Mouse (Mus musculus): ENCODE results near the gene Olfr1211. TPM values are rescaled to one million over a fixed set of nuclear protein-coding genes. Genes with fewer than 3 reads are reported as not detected.

The Olfr1211 gene
- polyA plus RNA-seq (2016; fragmentation: Nextera tagmentation; extraction: Ambion mirVana): not detected in 2 replicates

GRCm38 (mm10) chr2:88938011-88938410, at the start of gene Olfr1211:
Gene Olfr1211, minus strand, starts transcription at chr2:88938111.
- DNase-seq (ENCODE audit: extremely low spot score, low spot score): no peak
- Histone ChIP-seq H3K27me3 (ENCODE audit: poor library complexity, severe bottlenecking) (no peaks in the 10 kb centered on the region), H3K4me3 (no peak within 1 kb of the TSS), H3K36me3 (replicated peaks) (no peaks in the 10 kb centered on the region), H3K4me1 (no peaks in the 10 kb centered on the region), H3K27ac (no peak within 1 kb of the TSS), H3K9me3 (no peaks in the 10 kb centered on the region)
- 86% methylated on average over 1 of the region's 1 CpGs for WGBS

DNA sequence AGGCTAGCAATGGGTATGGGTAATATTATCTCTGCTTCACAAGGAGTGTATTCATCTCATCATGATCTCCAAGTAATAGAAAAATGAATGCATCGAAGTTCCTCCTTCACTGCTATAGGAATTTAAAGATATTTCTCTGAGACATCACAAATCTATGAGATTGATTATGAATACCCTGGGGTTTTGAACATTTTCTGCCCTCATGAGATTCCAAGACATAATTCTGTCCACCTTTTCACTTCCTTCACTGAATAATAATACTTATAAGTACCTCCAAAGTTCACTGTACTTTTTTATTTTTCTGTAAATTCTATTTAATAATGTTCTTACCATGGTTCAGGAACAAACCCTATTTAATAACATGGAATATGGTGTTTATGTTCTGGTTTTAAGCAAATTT, 42.3 kb upstream of the Olfr1211 start, which contains the start of gene Gm13762:
TSS of gene Gm13762 (minus strand) at position 101 of the 400 bp plus-strand sequence.
- no peak for DNase-seq (ENCODE audit: extremely low spot score, low spot score)
- Histone ChIP-seq H3K4me1 (no peaks in the 10 kb centered on the region), H3K36me3 (replicated peaks) (no peaks in the 10 kb centered on the region), H3K27ac (no peak within 1 kb of the TSS), H3K27me3 (ENCODE audit: poor library complexity, severe bottlenecking) (no peaks in the 10 kb centered on the region), H3K4me3 (no peak within 1 kb of the TSS), H3K9me3 (no peaks in the 10 kb centered on the region)
- 100% methylated on average over 1 of the region's 1 CpGs for WGBS

GRCm38 (mm10) chr2:88953669-88954068, 15.8 kb upstream of the Olfr1211 start, which contains the start of gene Olfr1212:
Gene Olfr1212, plus strand, starts transcription at chr2:88953969.
- DNase-seq (ENCODE audit: extremely low spot score, low spot score): no peak
- Histone ChIP-seq H3K4me1 (no peaks in the 10 kb centered on the region), H3K27ac (no peak within 1 kb of the TSS), H3K9me3 (no peaks in the 10 kb centered on the region), H3K27me3 (ENCODE audit: poor library complexity, severe bottlenecking) (no peaks in the 10 kb centered on the region), H3K4me3 (no peak within 1 kb of the TSS), H3K36me3 (replicated peaks) (no peaks in the 10 kb centered on the region)

- Histone ChIP-seq H3K9me3 (no peaks in the 10 kb centered on the region), H3K27me3 (ENCODE audit: poor library complexity, severe bottlenecking) (no peaks in the 10 kb centered on the region), H3K4me1 (no peaks in the 10 kb centered on the region), H3K4me3 (no peak within 1 kb of the TSS), H3K36me3 (replicated peaks) (no peaks in the 10 kb centered on the region), H3K27ac (no peak within 1 kb of the TSS)
- WGBS: 93% methylated on average over 3 of the region's 3 CpGs
- no peak for DNase-seq (ENCODE audit: extremely low spot score, low spot score)
Observed at GRCm38 (mm10) chr2:88915057-88915456, 22.9 kb downstream of the Olfr1211 start, which contains the start of gene Olfr1209. Gene Olfr1209, minus strand, starts transcription at chr2:88915157.

- no peaks in the 10 kb centered on the region for H3K4me1 ChIP-seq
- H3K9me3 ChIP-seq: no peaks in the 10 kb centered on the region
- no peaks in the 10 kb centered on the region for H3K36me3 ChIP-seq (replicated peaks)
- no peak within 1 kb of the TSS for H3K27ac ChIP-seq
- H3K4me3 ChIP-seq: no peak within 1 kb of the TSS
- H3K27me3 ChIP-seq (ENCODE audit: poor library complexity, severe bottlenecking): no peaks in the 10 kb centered on the region
- no peak for DNase-seq (ENCODE audit: extremely low spot score, low spot score)
Observed at GRCm38 (mm10) chr2:88902211-88902610, 35.7 kb downstream of the Olfr1211 start, which contains the start of gene Olfr1208. Gene Olfr1208, minus strand, starts transcription at chr2:88902311.

Other genes starting within 250 kb of the Olfr1211 start
- not detected in 2 replicates for gene Olfr1195, start 248.9 kb downstream of the Olfr1211 start, polyA plus RNA-seq (2016; fragmentation: Nextera tagmentation; extraction: Ambion mirVana)
- not detected in 2 replicates for gene Olfr1196, start 233.5 kb downstream of the Olfr1211 start, polyA plus RNA-seq (2016; fragmentation: Nextera tagmentation; extraction: Ambion mirVana)
- not detected in 2 replicates for gene Olfr1197, start 205.7 kb downstream of the Olfr1211 start, polyA plus RNA-seq (2016; fragmentation: Nextera tagmentation; extraction: Ambion mirVana)
- gene Olfr1198, start 186.7 kb downstream of the Olfr1211 start, polyA plus RNA-seq (2016; fragmentation: Nextera tagmentation; extraction: Ambion mirVana): not detected in 2 replicates
- not detected in 2 replicates for gene Olfr1199, start 177.6 kb downstream of the Olfr1211 start, polyA plus RNA-seq (2016; fragmentation: Nextera tagmentation; extraction: Ambion mirVana)
- gene Olfr1200, start 167.6 kb downstream of the Olfr1211 start, polyA plus RNA-seq (2016; fragmentation: Nextera tagmentation; extraction: Ambion mirVana): not detected in 2 replicates
- gene Olfr1201, start 145.1 kb downstream of the Olfr1211 start, polyA plus RNA-seq (2016; fragmentation: Nextera tagmentation; extraction: Ambion mirVana): not detected in 2 replicates
- 0.04 TPM in 1 of 2 replicates, not detected in the other for gene Olfr1202, start 123.6 kb downstream of the Olfr1211 start, polyA plus RNA-seq (2016; fragmentation: Nextera tagmentation; extraction: Ambion mirVana)
- not detected in 2 replicates for gene Olfr1205, start 108.4 kb downstream of the Olfr1211 start, polyA plus RNA-seq (2016; fragmentation: Nextera tagmentation; extraction: Ambion mirVana)
- not detected in 2 replicates for gene Olfr1204, start 88.8 kb downstream of the Olfr1211 start, polyA plus RNA-seq (2016; fragmentation: Nextera tagmentation; extraction: Ambion mirVana)
- gene Olfr1206, start 74.9 kb downstream of the Olfr1211 start, polyA plus RNA-seq (2016; fragmentation: Nextera tagmentation; extraction: Ambion mirVana): not detected in 2 replicates
- gene Olfr1208, start 35.8 kb downstream of the Olfr1211 start, polyA plus RNA-seq (2016; fragmentation: Nextera tagmentation; extraction: Ambion mirVana): not detected in 2 replicates
- not detected in 2 replicates for gene Olfr1209, start 23.0 kb downstream of the Olfr1211 start, polyA plus RNA-seq (2016; fragmentation: Nextera tagmentation; extraction: Ambion mirVana)
- not detected in 2 replicates for gene Olfr1212, start 15.9 kb upstream of the Olfr1211 start, polyA plus RNA-seq (2016; fragmentation: Nextera tagmentation; extraction: Ambion mirVana)
- not detected in 2 replicates for gene Gm13762, start 42.2 kb upstream of the Olfr1211 start, polyA plus RNA-seq (2016; fragmentation: Nextera tagmentation; extraction: Ambion mirVana)
- not detected in 2 replicates for gene Olfr1214, start 54.5 kb upstream of the Olfr1211 start, polyA plus RNA-seq (2016; fragmentation: Nextera tagmentation; extraction: Ambion mirVana)
- gene Olfr1215, start 68.9 kb upstream of the Olfr1211 start, polyA plus RNA-seq (2016; fragmentation: Nextera tagmentation; extraction: Ambion mirVana): not detected in 2 replicates
- gene Olfr1216, start 80.2 kb upstream of the Olfr1211 start, polyA plus RNA-seq (2016; fragmentation: Nextera tagmentation; extraction: Ambion mirVana): not detected in 2 replicates
- gene Olfr1217, start 94.0 kb upstream of the Olfr1211 start, polyA plus RNA-seq (2016; fragmentation: Nextera tagmentation; extraction: Ambion mirVana): not detected in 2 replicates
- gene Olfr1218, start 123.1 kb upstream of the Olfr1211 start, polyA plus RNA-seq (2016; fragmentation: Nextera tagmentation; extraction: Ambion mirVana): not detected in 2 replicates
- not detected in 2 replicates for gene Olfr1219, start 145.4 kb upstream of the Olfr1211 start, polyA plus RNA-seq (2016; fragmentation: Nextera tagmentation; extraction: Ambion mirVana)
- not detected in 2 replicates for gene Olfr1220, start 168.7 kb upstream of the Olfr1211 start, polyA plus RNA-seq (2016; fragmentation: Nextera tagmentation; extraction: Ambion mirVana)
- not detected in 2 replicates for gene Olfr1221, start 179.2 kb upstream of the Olfr1211 start, polyA plus RNA-seq (2016; fragmentation: Nextera tagmentation; extraction: Ambion mirVana)
- not detected in 2 replicates for gene Olfr1222, start 194.9 kb upstream of the Olfr1211 start, polyA plus RNA-seq (2016; fragmentation: Nextera tagmentation; extraction: Ambion mirVana)
- not detected in 2 replicates for gene Olfr1223, start 213.4 kb upstream of the Olfr1211 start, polyA plus RNA-seq (2016; fragmentation: Nextera tagmentation; extraction: Ambion mirVana)
- gene Olfr1224-ps1, start 226.0 kb upstream of the Olfr1211 start, polyA plus RNA-seq (2016; fragmentation: Nextera tagmentation; extraction: Ambion mirVana): not detected in 2 replicates
- not detected in 2 replicates for gene Olfr1225, start 236.6 kb upstream of the Olfr1211 start, polyA plus RNA-seq (2016; fragmentation: Nextera tagmentation; extraction: Ambion mirVana)

All from forebrain, embryonic 10.5 days (tissue).